8 mouse cellular contexts compared by ENCODE assay signal in the genomic region with DNA sequence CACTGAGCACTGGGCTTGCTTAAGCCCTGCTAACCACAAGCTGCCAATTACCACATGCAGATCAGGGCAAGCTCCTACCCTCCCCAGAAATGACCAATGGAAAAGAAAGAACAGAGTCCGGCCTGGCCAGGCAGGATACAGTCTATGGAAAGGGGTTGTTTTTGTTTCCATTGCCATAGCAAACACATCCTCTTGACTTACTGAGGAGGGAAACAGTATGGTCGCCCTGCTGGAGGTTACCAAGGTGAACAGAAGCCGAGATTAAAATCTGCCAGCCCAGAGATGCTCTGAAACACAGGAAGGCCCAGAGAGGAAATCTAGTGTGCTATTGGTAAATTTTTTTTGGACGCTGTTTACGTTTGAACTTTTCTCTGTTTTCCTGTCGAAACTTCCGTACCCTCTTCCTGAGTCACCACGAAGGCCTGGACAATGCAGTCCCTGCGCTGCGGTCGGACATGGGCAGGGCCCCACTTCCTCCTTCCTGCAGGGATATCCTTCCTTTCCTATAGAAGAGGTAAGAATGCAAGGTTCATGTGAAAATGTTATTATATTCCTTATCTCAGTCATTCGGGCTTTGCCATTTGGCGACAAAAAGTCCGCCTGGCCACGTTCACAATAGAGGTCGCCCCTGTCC. TPM values are rescaled to one million over a fixed set of nuclear protein-coding genes. Genes with fewer than 3 reads are reported as not detected.
DNase-seq lines count a peak whose midpoint lies in the region; ATAC-seq lines count a peak whose summit lies in the region.

No protein-coding gene starts in this region.

- no peak overlapping the region for H3K9ac ChIP-seq in heart, embryonic 14.5 days (ENCODE audit: low read length)

- peak; percentile 75 for ATAC-seq in heart, embryonic 14.5 days (ENCODE audit: insufficient number of reproducible peaks, insufficient read depth, low FRiP score, low read depth)
- ATAC-seq in megakaryocyte-erythroid progenitor cell, adult 5-6 weeks (replicated peaks; ENCODE audit: low FRiP score, low TSS enrichment, poor library complexity, severe bottlenecking) = 0 out of 2 replicates have a peak, but pooled peaks have one; percentile 24
- no peak for ATAC-seq in cerebellum, adult (ENCODE audit: insufficient number of reproducible peaks, low FRiP score, low TSS enrichment)

- 62% methylated on average over 16 of the region's 16 CpGs for WGBS in heart, embryonic 14.5 days

- peaks cover 9% of the 10 kb centered on the region; the same call in 1 of the 2 replicates for H3K9me3 ChIP-seq in heart, embryonic 14.5 days (ENCODE audit: control insufficient read depth, low read length)

- no peaks in the 10 kb centered on the region for H3K36me3 ChIP-seq in heart, embryonic 14.5 days (ENCODE audit: control insufficient read depth, insufficient read depth, low read length)

- no peaks in the 10 kb centered on the region for H3K27me3 ChIP-seq in heart, embryonic 14.5 days (ENCODE audit: control insufficient read depth, insufficient read depth, low read length)

- peaks cover 6 to 14% of the 10 kb centered on the region in 2 experiments; a peak in 3 of 4 replicates for H3K4me1 ChIP-seq in heart, embryonic 14.5 days (ENCODE audit: control insufficient read depth in 2 of 2, insufficient read depth in 2 of 2, low read length in 2 of 2)

- intact Hi-C loops in left cerebral cortex, postnatal 36 days (cut with DNase I) = no loop called here

- no peak overlapping the region for H3K4me3 ChIP-seq in heart, embryonic 14.5 days (ENCODE audit: control insufficient read depth in 1 of 2, insufficient read depth in 1 of 2, low read depth in 1 of 2, low read length in 2 of 2)

- peak overlapping the region; percentile 63 to 71 for H3K27ac ChIP-seq in heart, embryonic 14.5 days (replicated peaks in 1 of 2; ENCODE audit: control insufficient read depth in 1 of 2, insufficient read depth in 1 of 2, low read depth in 2 of 2, low read length in 2 of 2)

- no peak overlapping the region for H3K4me2 ChIP-seq in heart, embryonic 14.5 days (ENCODE audit: low read length)

- DNase-seq in 416B (ENCODE audit: low read depth) (peak; percentile 98), MN1 (ENCODE audit: low spot score) (no peak)
- peak; percentile 63 for DNase-seq in adrenal gland, adult 8-10 months
- DNase-seq in kidney, postnatal 4 days = peak; percentile 49 to 67
- no peak for DNase-seq in left cerebral cortex, postnatal 36 days (ENCODE audit: low spot score in 2 of 2)

RNA-seq across cellular contexts. Expression of a gene that starts 25.0 kb away (rescaled TPM):
- 10 to 100 TPM; 32.3 to 51.1 (median 46.1) TPM for total RNA-seq in adrenal gland, adult 8-10 months (2022)
- polyA plus RNA-seq in heart, embryonic 14.5 days (2014; fragmentation: Nextera tagmentation; extraction: Ambion mirVana) = 42.8 and 46.5 TPM in 2 replicates
- 8.7 and 8.9 TPM in 2 replicates for total RNA-seq in megakaryocyte-erythroid progenitor cell, adult 5-6 weeks (2014; fragmentation: Nextera tagmentation)
- 6.8 and 7.2 TPM in 2 replicates for total RNA-seq in megakaryocyte-erythroid progenitor cell, adult 5-6 weeks (2017)
- 10 to 100 TPM in 1 of 2 experiments, 1 to 10 TPM in 1; 9.4 to 11.4 TPM for total RNA-seq in left cerebral cortex, postnatal 36 days (2021)

Comparison
In these comparisons a context has a peak if more than half of its experiments do, and no peak if none do; other contexts are left out.
1. DNase-seq: peak in 416B (single experiment), adrenal gland, adult 8-10 months (single experiment) and kidney, postnatal 4 days (2 of 2); none in MN1 (single experiment) and left cerebral cortex, postnatal 36 days (0 of 2).